ENCODE assay signal across 29 mouse cellular contexts in genomic region chr17:31444251-31444650, GRCm38 (mm10). TPM values are rescaled to one million over a fixed set of nuclear protein-coding genes. Genes with fewer than 3 reads are reported as not detected.
DNase-seq lines count a peak whose midpoint lies in the region; ATAC-seq and TF ChIP-seq lines count a peak whose summit lies in the region.
"Had no signal": no experiment of that assay in that cellular context is flagged by ENCODE, and none has a peak within 500 bp of the region (broad histone marks: within the 10 kb centered on the region; RNA-seq: fewer than 3 reads in every experiment).

No protein-coding gene starts in this region.

- DNase-seq in heart, embryonic 10.5 days (ENCODE audit: low spot score), result no peak
- DNase-seq in neural tube, embryonic 10.5 days (ENCODE audit: extremely low spot score, low spot score), result no peak
- no peak for DNase-seq in cerebellum, adult 18-20 months
- DNase-seq in spleen, adult 18-20 months, result no peak
- DNase-seq: adrenal gland, adult 8-10 months; cerebellum, adult 11 months; cerebellum, postnatal 10 days; gastrocnemius, adult 2 months; gastrocnemius, postnatal 36 days; heart, adult 18-20 months; heart, postnatal 10 days; kidney, adult 8-10 months; layer of hippocampus, postnatal 36 days; lung, postnatal 36 days; retina, postnatal 1 day; right cerebral cortex, postnatal 14 days; thymus, postnatal 14 days had no signal

- peak overlapping the region; percentile 59 for H3K27ac ChIP-seq in heart, embryonic 10.5 days
- no peak overlapping the region for H3K27ac ChIP-seq in heart, embryonic 11.5 days (ENCODE audit: low read depth, low read length)
- H3K27ac ChIP-seq in neural tube, embryonic 13.5 days (replicated peaks), result 0 out of 2 replicates have a peak overlapping the region, but pooled peaks have one; percentile 13
- peak overlapping the region; percentile 84 for H3K27ac ChIP-seq in intestine, postnatal 0 days (ENCODE audit: low read depth, low read length)
- H3K27ac ChIP-seq in small intestine, adult 2 months (ENCODE audit: insufficient read depth, low read depth, low read length), result 0 out of 2 replicates have a peak overlapping the region, but pooled peaks have one; percentile 8
- H3K27ac ChIP-seq: gastrocnemius, adult 2 months; hindbrain, embryonic 14.5 days; liver, embryonic 15.5 days; midbrain, embryonic 12.5 days; neural tube, embryonic 15.5 days had no signal

- no peak for TF ChIP-seq CTCF in intestine, postnatal 0 days (IDR thresholded peaks at IDR 0.05; ENCODE audit: low read depth)
- no peak for TF ChIP-seq CTCF in small intestine, adult 2 months (IDR thresholded peaks at IDR 0.05; ENCODE audit: extremely low read depth, insufficient read length, insufficient replicate concordance, low read depth, low read length)

- TF ChIP-seq POLR2A in small intestine, adult 2 months (IDR thresholded peaks at IDR 0.05; ENCODE audit: low read depth, low read length), result no peak

- no peak overlapping the region for H3K4me2 ChIP-seq in heart, embryonic 11.5 days
- no peak overlapping the region for H3K4me2 ChIP-seq in neural tube, embryonic 13.5 days
- no peak overlapping the region for H3K4me2 ChIP-seq in intestine, postnatal 0 days (replicated peaks; ENCODE audit: low read depth)
- H3K4me2 ChIP-seq: heart, embryonic 13.5 days; hindbrain, embryonic 14.5 days; liver, embryonic 15.5 days; lung, embryonic 15.5 days; midbrain, embryonic 12.5 days; neural tube, embryonic 15.5 days had no signal

- H3K9me3 ChIP-seq in heart, embryonic 10.5 days, result no peaks in the 10 kb centered on the region
- no peaks in the 10 kb centered on the region for H3K9me3 ChIP-seq in heart, embryonic 11.5 days (replicated peaks; ENCODE audit: control insufficient read depth, low read length)
- no peaks in the 10 kb centered on the region for H3K9me3 ChIP-seq in neural tube, embryonic 13.5 days
- no peaks in the 10 kb centered on the region for H3K9me3 ChIP-seq in intestine, postnatal 0 days (ENCODE audit: control insufficient read depth)
- H3K9me3 ChIP-seq: heart, embryonic 13.5 days; liver, embryonic 15.5 days; lung, embryonic 15.5 days; midbrain, embryonic 12.5 days; neural tube, embryonic 15.5 days had no signal

- WGBS in heart, embryonic 10.5 days, result 66% methylated on average over 7 of the region's 7 CpGs
- 59% methylated on average over 7 of the region's 7 CpGs for WGBS in heart, embryonic 11.5 days (ENCODE audit: insufficient replicate concordance)
- 61% methylated on average over 7 of the region's 7 CpGs for WGBS in neural tube, embryonic 13.5 days
- 59% methylated on average over 7 of the region's 7 CpGs for WGBS in intestine, postnatal 0 days
- WGBS in small intestine, adult 2 months, result 72% methylated on average over 7 of the region's 7 CpGs

- no peaks in the 10 kb centered on the region for H3K27me3 ChIP-seq in heart, embryonic 10.5 days (ENCODE audit: insufficient read depth, poor library complexity, severe bottlenecking)
- no peaks in the 10 kb centered on the region for H3K27me3 ChIP-seq in heart, embryonic 11.5 days (ENCODE audit: control insufficient read depth, insufficient read depth, low read length)
- H3K27me3 ChIP-seq in neural tube, embryonic 13.5 days, result no peaks in the 10 kb centered on the region
- H3K27me3 ChIP-seq in intestine, postnatal 0 days (replicated peaks; ENCODE audit: control insufficient read depth, insufficient read depth, low read length), result no peaks in the 10 kb centered on the region
- H3K27me3 ChIP-seq in small intestine, adult 2 months (ENCODE audit: control insufficient read depth, insufficient read depth, low read length), result no peaks in the 10 kb centered on the region
- H3K27me3 ChIP-seq: heart, embryonic 13.5 days; liver, embryonic 15.5 days; lung, embryonic 15.5 days; neural tube, embryonic 15.5 days had no signal

- no peak overlapping the region for H3K4me3 ChIP-seq in heart, embryonic 10.5 days
- no peak overlapping the region for H3K4me3 ChIP-seq in heart, embryonic 11.5 days (ENCODE audit: low read depth, low read length)
- no peak overlapping the region for H3K4me3 ChIP-seq in neural tube, embryonic 13.5 days
- H3K4me3 ChIP-seq in intestine, postnatal 0 days (ENCODE audit: low read depth, low read length), result no peak overlapping the region
- no peak overlapping the region for H3K4me3 ChIP-seq in small intestine, adult 2 months (ENCODE audit: low read depth, low read length)
- H3K4me3 ChIP-seq: gastrocnemius, adult 2 months; heart, embryonic 13.5 days; liver, embryonic 15.5 days; lung, embryonic 15.5 days; midbrain, embryonic 12.5 days; neural tube, embryonic 15.5 days had no signal

- no peak for ATAC-seq in heart, embryonic 11.5 days (replicated peaks; ENCODE audit: insufficient number of reproducible peaks, low FRiP score, low TSS enrichment)
- ATAC-seq in neural tube, embryonic 13.5 days (ENCODE audit: low read depth), result no peak
- ATAC-seq in intestine, postnatal 0 days, result no peak
- ATAC-seq: forebrain, embryonic 16.5 days had no signal

- peaks cover 39% of the 10 kb centered on the region for H3K4me1 ChIP-seq in heart, embryonic 10.5 days
- peaks cover 12% of the 10 kb centered on the region; the same call in 1 of the 2 replicates for H3K4me1 ChIP-seq in heart, embryonic 11.5 days (ENCODE audit: control insufficient read depth, insufficient read depth, low read length)
- H3K4me1 ChIP-seq in neural tube, embryonic 13.5 days (replicated peaks), result peaks cover 18% of the 10 kb centered on the region
- peaks cover 7% of the 10 kb centered on the region for H3K4me1 ChIP-seq in intestine, postnatal 0 days (replicated peaks; ENCODE audit: control insufficient read depth, insufficient read depth, low read length)
- H3K4me1 ChIP-seq in small intestine, adult 2 months (ENCODE audit: control insufficient read depth, insufficient read depth, insufficient read length, low read length), result peaks cover 18% of the 10 kb centered on the region; the same call in 1 of the 2 replicates

- H3K9ac ChIP-seq in heart, embryonic 11.5 days (ENCODE audit: low read depth, low read length), result no peak overlapping the region
- no peak overlapping the region for H3K9ac ChIP-seq in neural tube, embryonic 13.5 days
- H3K9ac ChIP-seq in intestine, postnatal 0 days (ENCODE audit: low read depth, low read length), result no peak overlapping the region
- H3K9ac ChIP-seq: hindbrain, embryonic 14.5 days; liver, embryonic 15.5 days; lung, embryonic 15.5 days; midbrain, embryonic 12.5 days; neural tube, embryonic 15.5 days had no signal

- peaks cover 5% of the 10 kb centered on the region; the same call in 1 of the 2 replicates for H3K36me3 ChIP-seq in heart, embryonic 10.5 days
- no peaks in the 10 kb centered on the region; the same call in 1 of the 2 replicates for H3K36me3 ChIP-seq in heart, embryonic 11.5 days (ENCODE audit: control insufficient read depth, insufficient read depth, low read length)
- peaks cover 29% of the 10 kb centered on the region for H3K36me3 ChIP-seq in neural tube, embryonic 13.5 days
- peaks cover 42% of the 10 kb centered on the region for H3K36me3 ChIP-seq in intestine, postnatal 0 days (ENCODE audit: control insufficient read depth, insufficient read depth)
- peaks cover 39% of the 10 kb centered on the region for H3K36me3 ChIP-seq in small intestine, adult 2 months (ENCODE audit: control insufficient read depth, insufficient read depth, low read length)
- H3K36me3 ChIP-seq: G1E; heart, embryonic 13.5 days; liver, embryonic 15.5 days; lung, embryonic 15.5 days had no signal

RNA-seq across cellular contexts. Expression of gene Pde9a, which starts 58.2 kb away (rescaled TPM):
- 5.9 and 14.4 TPM in 2 replicates for polyA plus RNA-seq in heart, embryonic 10.5 days (2016; fragmentation: Nextera tagmentation; extraction: Ambion mirVana)
- polyA plus RNA-seq in heart, embryonic 11.5 days (2014; fragmentation: Nextera tagmentation; extraction: Ambion mirVana), result 7.1 and 9.9 TPM in 2 replicates
- 34.7 and 35.1 TPM in 2 replicates for polyA plus RNA-seq in neural tube, embryonic 13.5 days (2015; fragmentation: Nextera tagmentation; extraction: Ambion mirVana)
- polyA plus RNA-seq in intestine, postnatal 0 days (2015; fragmentation: Nextera tagmentation; extraction: Ambion mirVana), result 58.8 and 59.8 TPM in 2 replicates
- polyA plus RNA-seq in small intestine, adult 2 months (2012; rRNA removed), result 112 and 394 TPM in 2 replicates
- polyA plus RNA-seq: G1E had no signal
